Mouse (Mus musculus) mesoderm, embryonic 11.5 days (tissue): ENCODE data around the gene Tbx5.

Experiments
- DNase-seq: peaks from one replicate; pipeline ENCODE4 v3.0.0-alpha.2; 2012; ENCODE audit warnings: low read depth, low spot score

Tbx5 gene

DNA sequence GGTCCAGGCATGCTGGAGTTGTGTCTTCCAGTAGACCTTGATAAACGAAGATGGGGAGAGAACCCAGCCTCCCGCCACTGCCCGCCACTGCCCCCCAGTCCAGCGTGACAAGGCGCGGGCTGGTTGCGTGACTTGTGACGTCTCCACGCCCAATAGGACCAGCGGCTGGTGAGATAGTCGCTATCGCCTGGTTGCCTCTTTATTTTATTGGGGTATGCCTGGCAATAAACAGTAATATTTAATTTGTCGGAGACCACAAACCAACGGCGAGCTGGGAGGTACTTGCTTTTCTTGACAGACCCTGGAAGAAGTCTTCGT is at the start of gene Tbx5:
TSS of gene Tbx5 (plus strand) at position 190 of the 318 bp plus-strand sequence.
- DNase-seq = no peak

GRCm38 (mm10) chr5:119785959-119786358 is 46.5 kb upstream of the Tbx5 start:
- DNase-seq = no peak

DNA sequence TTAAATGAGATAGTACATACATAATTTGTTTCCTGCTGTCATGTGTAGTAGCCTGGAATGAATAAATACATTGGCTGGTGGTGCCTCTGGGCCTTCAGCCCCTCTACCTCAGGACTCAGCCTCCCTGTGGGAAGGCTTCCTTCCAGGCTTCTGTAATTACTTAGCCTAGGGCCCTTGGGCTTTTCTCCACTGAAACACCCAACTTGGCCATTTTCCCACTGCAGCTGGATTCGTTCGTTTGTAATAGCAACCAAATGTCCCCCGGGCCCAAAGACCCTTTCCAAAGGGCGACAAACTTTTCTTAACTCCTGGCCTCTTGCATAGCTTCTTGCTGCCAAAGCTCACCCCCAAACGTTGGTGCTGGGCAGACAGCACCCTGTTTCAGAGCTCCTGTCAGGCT is 40.8 kb upstream of the Tbx5 start:
- DNase-seq = no peak

GRCm38 (mm10) chr5:119793972-119794371 is 38.5 kb upstream of the Tbx5 start:
- no peak for DNase-seq

- no peak for DNase-seq
Measured at GRCm38 (mm10) chr5:119795376-119795775, 37.1 kb upstream of the Tbx5 start.

GRCm38 (mm10) chr5:119795777-119796176 is 36.7 kb upstream of the Tbx5 start:
- DNase-seq = no peak

- DNase-seq = no peak
Measured at GRCm38 (mm10) chr5:119796443-119797160, 35.9 kb upstream of the Tbx5 start.

DNA sequence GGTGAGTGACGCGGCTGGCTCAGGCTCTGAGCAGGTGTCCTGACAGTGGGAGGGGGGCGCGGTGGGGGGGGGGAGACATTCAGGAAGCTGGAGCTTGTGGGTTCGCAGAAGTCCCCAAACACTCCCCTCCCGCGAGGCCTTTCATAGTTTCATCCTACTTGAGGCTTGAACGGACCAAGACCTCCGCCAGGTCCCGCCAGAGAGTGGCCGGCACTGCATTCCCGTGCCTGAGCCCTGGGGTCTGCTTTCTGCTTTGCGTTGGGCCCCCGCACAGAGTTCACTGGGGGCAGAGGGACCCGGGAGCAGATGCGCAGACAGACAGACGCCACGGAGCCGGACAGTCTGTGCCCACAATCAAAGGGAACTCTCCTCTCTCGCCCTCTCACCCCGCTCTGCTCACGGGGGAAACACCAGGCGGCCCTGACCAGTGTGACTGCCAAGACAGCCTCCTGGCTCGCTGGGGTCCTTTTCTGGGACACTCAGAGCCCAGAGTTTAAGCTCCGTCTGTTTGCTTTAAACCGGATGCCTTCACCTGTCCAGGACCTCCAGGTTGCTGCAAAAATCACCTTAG is 34.8 kb upstream of the Tbx5 start:
- no peak for DNase-seq

DNA sequence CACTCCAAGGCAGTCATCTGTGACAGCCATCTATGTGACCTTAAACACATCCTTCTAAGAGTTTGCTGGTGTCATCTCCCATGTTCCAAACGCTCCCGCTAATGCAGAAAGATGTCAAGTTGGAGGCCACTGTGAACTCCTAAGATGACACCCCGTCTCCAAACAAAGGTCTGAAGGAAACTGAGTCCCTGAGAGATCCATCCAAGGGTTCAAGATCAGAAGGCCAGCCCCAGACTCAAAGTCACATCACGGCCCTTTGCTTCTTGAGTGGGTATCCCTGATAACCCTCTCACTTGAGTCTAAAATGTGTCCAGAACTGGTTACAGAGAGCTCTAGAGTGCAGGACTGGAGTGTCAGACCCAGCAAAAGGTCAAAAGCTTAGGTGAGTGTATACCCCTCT is 34.2 kb upstream of the Tbx5 start:
- DNase-seq = no peak

DNA sequence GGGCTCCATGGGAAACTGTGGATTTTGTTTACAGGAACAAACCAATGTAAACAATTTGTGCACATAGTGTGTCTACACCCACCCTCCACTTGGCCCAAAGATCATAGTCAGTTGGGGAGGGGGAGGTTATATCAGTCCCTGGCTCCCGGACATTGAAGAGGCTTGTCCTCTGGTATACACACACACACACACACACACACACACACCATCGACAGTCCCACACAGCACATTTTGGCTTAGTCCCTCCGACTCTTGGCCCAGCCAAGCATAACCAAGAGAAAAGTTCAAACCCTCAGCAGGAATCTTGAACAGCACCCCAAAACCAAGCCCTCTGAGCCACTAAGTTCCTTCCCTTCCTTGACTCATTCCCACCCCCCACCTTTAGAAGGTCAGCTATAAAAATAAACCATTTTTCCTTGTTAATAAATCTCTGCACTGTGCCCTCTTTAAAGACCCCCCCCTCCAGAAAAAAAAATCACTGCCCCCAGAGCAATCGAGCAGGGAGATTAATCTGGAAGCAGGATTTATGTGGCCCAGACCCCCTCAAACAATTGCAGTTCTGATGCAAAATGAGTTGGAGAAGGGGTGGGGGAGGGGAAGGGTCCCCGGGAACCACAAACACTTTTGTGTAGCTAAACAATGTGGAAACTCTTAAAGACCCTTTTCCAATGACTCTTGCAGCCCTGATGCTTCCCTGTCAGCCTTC is 33.6 kb upstream of the Tbx5 start:
- DNase-seq = no peak

- no peak for DNase-seq
Measured at GRCm38 (mm10) chr5:119799419-119800242, 32.8 kb upstream of the Tbx5 start.

- DNase-seq = no peak
Measured at GRCm38 (mm10) chr5:119800243-119800665, 32.2 kb upstream of the Tbx5 start.

GRCm38 (mm10) chr5:119802617-119803410 is 29.7 kb upstream of the Tbx5 start:
- DNase-seq = no peak

GRCm38 (mm10) chr5:119803411-119804251 is 28.8 kb upstream of the Tbx5 start:
- DNase-seq = no peak

DNA sequence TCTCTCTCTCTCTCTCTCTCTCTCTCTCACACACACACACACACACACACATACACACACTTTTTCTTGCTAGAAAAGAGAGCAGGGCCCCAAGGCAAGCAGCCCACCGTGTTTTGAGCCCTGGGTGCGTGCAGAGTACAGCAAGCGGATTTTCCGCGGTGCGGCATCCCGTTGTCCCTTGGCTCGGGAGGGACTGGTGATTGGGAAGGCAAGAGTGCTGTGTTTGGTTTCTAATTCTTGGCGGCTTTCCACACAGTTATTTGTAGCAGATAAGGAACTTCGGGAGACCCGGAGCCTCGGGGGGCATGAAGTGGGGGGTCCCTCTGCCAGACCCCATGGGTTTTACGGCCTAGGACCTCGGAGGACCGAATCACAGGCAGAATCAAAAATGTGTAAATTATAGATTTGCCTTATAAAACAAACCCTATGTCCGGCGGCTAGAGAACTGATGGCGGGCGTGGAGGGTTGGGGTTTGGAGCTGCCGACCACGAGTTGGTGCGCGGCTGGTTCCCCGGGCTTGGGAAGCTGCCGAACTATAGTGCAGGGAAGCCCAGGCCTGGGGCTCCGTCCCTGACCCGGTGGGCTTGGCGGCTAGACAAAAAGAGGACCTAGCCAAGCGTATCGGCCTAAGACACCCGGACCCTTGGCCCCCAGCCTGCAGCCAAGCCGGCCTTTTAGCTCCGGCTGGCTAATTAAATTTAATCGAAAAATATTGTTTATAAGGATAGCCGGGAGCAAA is 28.0 kb upstream of the Tbx5 start:
- no peak for DNase-seq

- DNase-seq = no peak
Measured at GRCm38 (mm10) chr5:119805636-119806035, 26.8 kb upstream of the Tbx5 start.

DNA sequence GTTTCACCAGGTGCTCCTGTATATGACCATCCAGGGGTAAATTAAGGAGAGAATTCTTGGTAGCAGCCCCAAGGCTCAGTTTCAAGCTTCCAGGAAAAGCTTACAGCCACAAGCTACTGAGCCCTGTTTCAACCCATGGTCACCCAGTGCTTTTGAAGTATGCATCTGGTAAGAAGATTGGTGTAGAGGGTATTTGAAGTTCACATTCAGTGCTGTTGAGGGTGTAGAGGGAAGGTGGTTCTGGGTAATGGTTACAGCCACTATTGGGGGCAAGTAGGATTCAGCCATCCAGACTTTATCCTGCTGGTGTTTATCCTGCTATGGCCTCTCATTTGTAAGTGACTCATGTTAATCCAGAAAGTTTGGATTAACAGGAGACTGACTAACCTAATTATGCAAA is 26.0 kb upstream of the Tbx5 start:
- DNase-seq = no peak

DNA sequence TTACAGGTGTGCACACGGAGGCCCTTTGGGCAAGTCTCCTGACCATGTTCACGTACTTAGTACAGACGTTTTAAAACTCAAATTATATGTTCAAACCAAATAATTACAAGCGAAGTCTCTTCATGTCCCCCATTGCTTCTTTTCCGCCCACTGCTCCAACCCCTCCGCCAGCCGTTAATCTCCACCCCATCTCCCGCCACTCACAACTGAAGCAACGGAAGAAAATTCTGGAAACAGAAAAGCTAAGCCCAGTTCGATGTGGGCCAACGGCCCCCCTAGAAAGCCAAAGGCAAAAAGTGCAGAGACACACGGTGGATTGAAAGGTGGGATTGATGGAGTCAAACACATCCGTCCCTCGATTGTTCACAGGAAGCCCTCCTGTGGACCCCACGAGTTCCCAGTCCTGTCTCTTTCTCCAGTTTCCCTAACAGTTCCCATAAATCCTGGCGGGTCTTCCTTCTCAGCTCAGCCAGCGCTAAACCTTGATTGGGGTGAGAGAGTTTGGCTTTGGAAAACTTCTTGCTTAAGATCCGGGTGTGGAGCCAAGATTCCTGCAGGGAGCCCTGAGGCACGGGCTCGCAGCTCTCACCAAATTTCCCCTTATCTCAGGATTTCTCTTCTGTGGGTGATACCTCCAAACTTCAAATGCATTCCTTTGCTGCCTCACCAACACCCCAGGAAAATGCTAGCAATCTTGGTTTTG is 24.8 kb upstream of the Tbx5 start:
- no peak for DNase-seq

DNA sequence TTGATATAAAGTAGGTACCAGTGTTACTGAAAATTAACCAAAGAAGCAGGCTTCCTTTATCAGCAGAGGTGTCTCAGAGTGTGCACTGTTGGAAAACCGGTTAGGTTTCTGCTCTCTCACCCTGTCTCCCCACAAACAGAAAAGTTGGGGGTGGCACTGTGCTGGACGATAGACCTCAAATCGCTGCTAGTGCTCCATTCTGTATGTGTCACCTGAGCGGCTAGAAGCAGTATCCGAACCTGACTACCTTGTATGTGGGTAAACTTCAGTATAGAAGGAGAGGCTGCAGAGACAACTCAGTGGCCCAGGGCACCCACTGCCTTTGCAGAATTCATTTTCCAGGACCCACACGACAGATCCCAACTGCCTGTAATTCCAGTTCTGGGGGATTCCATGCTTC is 23.8 kb upstream of the Tbx5 start:
- no peak for DNase-seq
